Mouse (Mus musculus) midbrain, embryonic 15.5 days (tissue): ENCODE data around the gene Dmac1. TPM values are rescaled to one million over a fixed set of nuclear protein-coding genes. Genes with fewer than 3 reads are reported as not detected.

Experiments
- ATAC-seq: fragments of 200-750 bp; cut with Nextera tagmentation; replicated peaks from 2 replicates; pipeline ENCODE4 v1.8.0; 2017; ENCODE audit warnings: moderate TSS enrichment
- H3K27ac ChIP-seq: fragments of 300-500 bp; sonication (generic); 2 replicates; pipeline ENCODE4 v1.5.1; 2015; ENCODE audit warnings: mild to moderate bottlenecking, inconsistent platforms
- H3K27me3 ChIP-seq: fragments of 300-500 bp; sonication (generic); replicated peaks from 2 replicates; pipeline ENCODE4 v1.6.1; 2015; ENCODE audit warnings: inconsistent platforms
- H3K36me3 ChIP-seq: fragments of 300-500 bp; sonication (generic); replicated peaks from 2 replicates; pipeline ENCODE4 v1.6.1; 2015; ENCODE audit warnings: inconsistent platforms
- H3K4me1 ChIP-seq: fragments of 300-500 bp; sonication (generic); 2 replicates; pipeline ENCODE4 v1.6.1; 2015; ENCODE audit warnings: inconsistent platforms
- H3K4me2 ChIP-seq: fragments of 300-500 bp; sonication (generic); 2 replicates; pipeline ENCODE4 v1.6.1; 2015; ENCODE audit warnings: inconsistent platforms, mild to moderate bottlenecking, moderate library complexity
- H3K4me3 ChIP-seq: fragments of 300-500 bp; sonication (generic); 2 replicates; pipeline ENCODE4 v1.5.1; 2015; ENCODE audit warnings: mild to moderate bottlenecking, inconsistent platforms
- H3K9ac ChIP-seq: fragments of 300-500 bp; sonication (generic); 2 replicates; pipeline ENCODE4 v1.6.1; 2015; ENCODE audit warnings: mild to moderate bottlenecking, inconsistent platforms
- H3K9me3 ChIP-seq: fragments of 300-500 bp; sonication (generic); 2 replicates; pipeline ENCODE4 v1.6.1; 2016; ENCODE audit warnings: inconsistent platforms
- WGBS: fragments of 180-500 bp; shearing (Covaris S2); methylation state at CpG from one replicate; pipeline ENCODE4 v1.1.7; 2015; ENCODE audit warnings: mixed read lengths; 5-methylcytosine and 5-hydroxymethylcytosine counted together
- polyA plus RNA-seq: library from polyadenylated mRNA; unstranded; fragments of >200 nt; fragmentation: Nextera tagmentation; extraction: Ambion mirVana; gene quantifications from 2 replicates; pipeline ENCODE4 v1.2.1, GENCODE M21; 2015

Gene Dmac1
- polyA plus RNA-seq, result 86.8 and 88.3 TPM in 2 replicates

- peak; percentile 97 for ATAC-seq
- H3K27ac ChIP-seq, result peak within 1 kb of the TSS; percentile 66
- WGBS, result 18% methylated on average over 23 of the region's 23 CpGs
Measured at GRCm38 (mm10) chr4:75278197-75279175, at the start of gene Dmac1. Dmac1 (minus strand) TSS chr4:75278305.

GRCm38 (mm10) chr4:75315431-75315830 is 37.3 kb upstream of the Dmac1 start:
- H3K9me3 ChIP-seq, result no peaks in the 10 kb centered on the region
- no peaks in the 10 kb centered on the region for H3K27me3 ChIP-seq
- ATAC-seq, result no peak
- H3K36me3 ChIP-seq, result no peaks in the 10 kb centered on the region
- no peak overlapping the region for H3K4me3 ChIP-seq
- no peak overlapping the region for H3K4me2 ChIP-seq
- 84% methylated on average over 1 of the region's 1 CpGs for WGBS
- H3K4me1 ChIP-seq, result no peaks in the 10 kb centered on the region
- H3K9ac ChIP-seq, result no peak overlapping the region
- H3K27ac ChIP-seq, result no peak overlapping the region

More at GRCm38 (mm10) chr4:75278197-75279175, at the start of gene Dmac1:
- H3K9ac ChIP-seq, result peak within 1 kb of the TSS; percentile 92
- H3K9me3 ChIP-seq, result no peaks in the 10 kb centered on the region
- H3K27me3 ChIP-seq, result no peaks in the 10 kb centered on the region
- peak within 1 kb of the TSS; percentile 91 for H3K4me3 ChIP-seq
- peak within 1 kb of the TSS; percentile 68 for H3K4me2 ChIP-seq
- H3K36me3 ChIP-seq, result peaks cover 5% of the 10 kb centered on the region; the same call in 1 of the 2 replicates
- H3K4me1 ChIP-seq, result peaks cover 9% of the 10 kb centered on the region

DNA sequence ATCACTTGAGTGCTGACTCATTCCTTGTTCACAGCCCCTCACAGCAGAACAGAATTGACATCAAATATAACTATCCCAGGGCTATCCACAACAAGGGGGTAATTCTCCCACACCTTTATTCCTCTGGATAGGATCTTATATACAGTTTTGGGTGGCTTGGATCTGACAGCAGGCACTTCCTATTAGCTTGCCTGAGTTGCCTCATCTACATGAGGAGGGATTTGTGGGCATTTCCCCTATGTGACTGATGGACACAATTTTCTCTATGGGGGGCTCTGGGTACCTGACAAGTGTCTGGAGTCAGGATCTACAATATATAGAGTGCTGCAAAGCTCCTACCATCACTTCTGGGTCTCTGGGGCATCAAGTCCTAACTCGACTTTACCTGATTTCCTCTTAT is 36.9 kb upstream of the Dmac1 start:
- no peaks in the 10 kb centered on the region for H3K9me3 ChIP-seq

GRCm38 (mm10) chr4:75311918-75312317 is 33.8 kb upstream of the Dmac1 start:
- Histone ChIP-seq H3K4me2 (no peak overlapping the region), H3K9ac (no peak overlapping the region), H3K9me3 (no peaks in the 10 kb centered on the region), H3K27ac (no peak overlapping the region), H3K36me3 (no peaks in the 10 kb centered on the region), H3K4me1 (no peaks in the 10 kb centered on the region), H3K27me3 (no peaks in the 10 kb centered on the region), H3K4me3 (no peak overlapping the region)
- 98% methylated on average over 2 of the region's 2 CpGs for WGBS
- no peak for ATAC-seq

More for the DNA sequence above, 36.9 kb upstream of the Dmac1 start:
- H3K36me3 ChIP-seq, result no peaks in the 10 kb centered on the region
- no peak for ATAC-seq
- H3K4me1 ChIP-seq, result no peaks in the 10 kb centered on the region
- no peak overlapping the region for H3K9ac ChIP-seq
- no peak overlapping the region for H3K4me3 ChIP-seq
- H3K27ac ChIP-seq, result no peak overlapping the region
- no peaks in the 10 kb centered on the region for H3K27me3 ChIP-seq
- no peak overlapping the region for H3K4me2 ChIP-seq
- WGBS, result 80% methylated on average over 1 of the region's 1 CpGs

GRCm38 (mm10) chr4:75311305-75311704 is 33.2 kb upstream of the Dmac1 start:
- Histone ChIP-seq H3K4me1 (no peaks in the 10 kb centered on the region), H3K4me2 (no peak overlapping the region), H3K9me3 (no peaks in the 10 kb centered on the region), H3K4me3 (no peak overlapping the region), H3K27me3 (no peaks in the 10 kb centered on the region), H3K27ac (no peak overlapping the region), H3K36me3 (no peaks in the 10 kb centered on the region), H3K9ac (no peak overlapping the region)
- WGBS, result 93% methylated on average over 2 of the region's 2 CpGs
- ATAC-seq, result no peak

GRCm38 (mm10) chr4:75300205-75300972 is 22.3 kb upstream of the Dmac1 start:
- no peak overlapping the region for H3K4me2 ChIP-seq
- no peak overlapping the region for H3K9ac ChIP-seq
- ATAC-seq, result no peak
- H3K36me3 ChIP-seq, result no peaks in the 10 kb centered on the region
- H3K4me3 ChIP-seq, result no peak overlapping the region
- H3K4me1 ChIP-seq, result no peaks in the 10 kb centered on the region
- H3K27ac ChIP-seq, result no peak overlapping the region
- H3K27me3 ChIP-seq, result no peaks in the 10 kb centered on the region
- 60% methylated on average over 1 of the region's 1 CpGs for WGBS
- H3K9me3 ChIP-seq, result no peaks in the 10 kb centered on the region

GRCm38 (mm10) chr4:75292315-75292714 is 14.2 kb upstream of the Dmac1 start:
- WGBS, result 49% methylated on average over 4 of the region's 4 CpGs
- Histone ChIP-seq H3K4me3 (no peak overlapping the region), H3K9ac (no peak overlapping the region), H3K27ac (no peak overlapping the region), H3K36me3 (no peaks in the 10 kb centered on the region), H3K4me2 (no peak overlapping the region), H3K27me3 (no peaks in the 10 kb centered on the region), H3K9me3 (no peaks in the 10 kb centered on the region), H3K4me1 (no peaks in the 10 kb centered on the region)
- 0 out of 2 replicates have a peak, but pooled peaks have one; percentile 14 for ATAC-seq

- H3K4me3 ChIP-seq, result no peak overlapping the region
- H3K27ac ChIP-seq, result no peak overlapping the region
- no peak overlapping the region for H3K4me2 ChIP-seq
- H3K9me3 ChIP-seq, result no peaks in the 10 kb centered on the region
- no peaks in the 10 kb centered on the region for H3K4me1 ChIP-seq
- 90% methylated on average over 4 of the region's 4 CpGs for WGBS
- H3K36me3 ChIP-seq, result no peaks in the 10 kb centered on the region
- no peak overlapping the region for H3K9ac ChIP-seq
- H3K27me3 ChIP-seq, result no peaks in the 10 kb centered on the region
- ATAC-seq, result no peak
Measured at GRCm38 (mm10) chr4:75291142-75291541, 13.0 kb upstream of the Dmac1 start.

GRCm38 (mm10) chr4:75277467-75278196 is 473 bp downstream of the Dmac1 start:
- peak; percentile 92 for ATAC-seq
- Histone ChIP-seq H3K27ac (peak overlapping the region; percentile 66), H3K27me3 (no peaks in the 10 kb centered on the region), H3K9me3 (no peaks in the 10 kb centered on the region), H3K36me3 (peaks cover 10% of the 10 kb centered on the region; the same call in 1 of the 2 replicates), H3K4me3 (peak overlapping the region; percentile 91), H3K4me2 (peak overlapping the region; percentile 68), H3K9ac (peak overlapping the region; percentile 92), H3K4me1 (peaks cover 9% of the 10 kb centered on the region)
- 9% methylated on average over 30 of the region's 30 CpGs for WGBS

GRCm38 (mm10) chr4:75275737-75276136 is 2.4 kb downstream of the Dmac1 start:
- no peak for ATAC-seq
- H3K9ac ChIP-seq, result no peak overlapping the region
- no peak overlapping the region for H3K4me3 ChIP-seq
- H3K9me3 ChIP-seq, result no peaks in the 10 kb centered on the region
- 90% methylated on average over 2 of the region's 2 CpGs for WGBS
- H3K4me2 ChIP-seq, result no peak overlapping the region
- H3K27me3 ChIP-seq, result no peaks in the 10 kb centered on the region
- H3K36me3 ChIP-seq, result peaks cover 14% of the 10 kb centered on the region; the same call in 1 of the 2 replicates
- no peak overlapping the region for H3K27ac ChIP-seq
- peaks cover 9% of the 10 kb centered on the region for H3K4me1 ChIP-seq

GRCm38 (mm10) chr4:75267866-75268265 is 10.2 kb downstream of the Dmac1 start:
- Histone ChIP-seq H3K9ac (no peak overlapping the region), H3K4me3 (no peak overlapping the region), H3K36me3 (peaks cover 5% of the 10 kb centered on the region; the same call in 1 of the 2 replicates), H3K9me3 (no peaks in the 10 kb centered on the region), H3K27me3 (no peaks in the 10 kb centered on the region), H3K27ac (no peak overlapping the region), H3K4me2 (no peak overlapping the region), H3K4me1 (no peaks in the 10 kb centered on the region)
- no peak for ATAC-seq
- WGBS, result 76% methylated on average over 2 of the region's 2 CpGs
